Mouse (Mus musculus) stomach, postnatal 0 days (tissue): ENCODE results near the gene Lclat1. TPM values are rescaled to one million over a fixed set of nuclear protein-coding genes. Genes with fewer than 3 reads are reported as not detected.

Experiments used
- ATAC-seq: fragments of 200-750 bp; cut with Nextera tagmentation; 2 replicates; pipeline ENCODE4 v1.8.0; 2017; ENCODE audit not compliant: low FRiP score, low TSS enrichment
- DNase-seq: peaks from one replicate; pipeline ENCODE4 v3.0.0-alpha.2; 2016; ENCODE audit warnings: low spot score
- H3K27ac ChIP-seq: fragments of 300-500 bp; sonication (generic); replicated peaks from 2 replicates; pipeline ENCODE4 v1.5.1; 2014; ENCODE audit warnings: mild to moderate bottlenecking, control low read depth
- H3K27me3 ChIP-seq: fragments of 300-500 bp; sonication (generic); 2 replicates; pipeline ENCODE4 v1.6.1; 2014; ENCODE audit warnings: low read length; ENCODE audit not compliant: control insufficient read depth, insufficient read depth
- H3K36me3 ChIP-seq: fragments of 300-500 bp; sonication (generic); 2 replicates; pipeline ENCODE4 v1.6.1; 2014; ENCODE audit warnings: low read length, mixed read lengths; ENCODE audit not compliant: control insufficient read depth, insufficient read depth
- H3K4me1 ChIP-seq: fragments of 300-500 bp; sonication (generic); replicated peaks from 2 replicates; pipeline ENCODE4 v1.6.1; 2014; ENCODE audit warnings: antibody characterized with exemption; ENCODE audit not compliant: control insufficient read depth, insufficient read depth
- H3K4me2 ChIP-seq: fragments of 300-500 bp; sonication (generic); replicated peaks from 2 replicates; pipeline ENCODE4 v1.6.1; 2014; ENCODE audit warnings: low read depth, mild to moderate bottlenecking, control low read depth, moderate library complexity
- H3K4me3 ChIP-seq: fragments of 300-500 bp; sonication (generic); 2 replicates; pipeline ENCODE4 v1.5.1; 2014; ENCODE audit warnings: low read depth, low read length, control low read depth
- H3K9ac ChIP-seq: fragments of 300-500 bp; sonication (generic); 2 replicates; pipeline ENCODE4 v1.6.1; 2014; ENCODE audit warnings: mild to moderate bottlenecking, low read length, control low read depth, mixed read lengths
- H3K9me3 ChIP-seq: fragments of 300-500 bp; sonication (generic); 2 replicates; pipeline ENCODE4 v1.6.1; 2016; ENCODE audit warnings: low read length; ENCODE audit not compliant: control insufficient read depth
- CTCF ChIP-seq: IDR thresholded peaks from 2 replicates; pipeline ENCODE4 v1.5.1; 2016; ENCODE audit warnings: antibody characterized with exemption, low read depth, mild to moderate bottlenecking, moderate library complexity
- EP300 ChIP-seq: optimal IDR thresholded peaks from 2 replicates; pipeline ENCODE3; 2016; ENCODE audit warnings: antibody characterized with exemption
- WGBS: fragments of 180-500 bp; shearing (Covaris S2); extraction: QIAGEN DNeasy Blood & Tissue Kit; methylation state at CpG from one replicate; pipeline ENCODE4 v1.1.7; 2014; 5-methylcytosine and 5-hydroxymethylcytosine counted together
- polyA plus RNA-seq: library from polyadenylated mRNA; unstranded; fragments of >200 nt; fragmentation: Nextera tagmentation; extraction: Ambion mirVana; gene quantifications from 2 replicates; pipeline ENCODE4 v1.2.1, GENCODE M21; 2015

Gene Lclat1
- 4.3 and 5.6 TPM in 2 replicates for polyA plus RNA-seq

- Histone ChIP-seq H3K9me3 (no peaks in the 10 kb centered on the region), H3K9ac (peak within 1 kb of the TSS; percentile 89), H3K27me3 (no peaks in the 10 kb centered on the region), H3K27ac (peak within 1 kb of the TSS; percentile 77), H3K4me3 (peak within 1 kb of the TSS; percentile 90), H3K4me1 (peaks cover 2% of the 10 kb centered on the region; the same call in 1 of the 2 replicates), H3K36me3 (no peaks in the 10 kb centered on the region), H3K4me2 (peak within 1 kb of the TSS; percentile 98)
- 7% methylated on average over 51 of the region's 51 CpGs for WGBS
- peak; percentile 95 for DNase-seq
- no peak; the same call in 1 of the 2 replicates for TF ChIP-seq CTCF
- no peak for TF ChIP-seq EP300
- peak; percentile 99 for ATAC-seq
Measured at GRCm38 (mm10) chr17:73107158-73108157, at the start of gene Lclat1. TSS of gene Lclat1 (plus strand) at chr17:73107985.

- Histone ChIP-seq H3K4me2 (no peak overlapping the region), H3K27me3 (no peaks in the 10 kb centered on the region), H3K9me3 (no peaks in the 10 kb centered on the region), H3K9ac (no peak overlapping the region), H3K4me3 (no peak overlapping the region), H3K36me3 (no peaks in the 10 kb centered on the region), H3K27ac (no peak overlapping the region), H3K4me1 (no peaks in the 10 kb centered on the region)
- 56% methylated on average over 5 of the region's 5 CpGs for WGBS
- TF ChIP-seq CTCF (no peak), EP300 (no peak)
- no peak for ATAC-seq
- no peak for DNase-seq
Measured at GRCm38 (mm10) chr17:73058319-73058718, 49.5 kb upstream of the Lclat1 start.

- TF ChIP-seq EP300 = no peak
- no peak for TF ChIP-seq CTCF
- ATAC-seq (peak; percentile 49; the same call in 1 of the 2 replicates), DNase-seq (no peak)
- H3K4me1 ChIP-seq = no peaks in the 10 kb centered on the region
- no peak overlapping the region for H3K4me2 ChIP-seq
- H3K36me3 ChIP-seq = no peaks in the 10 kb centered on the region
- H3K27me3 ChIP-seq = no peaks in the 10 kb centered on the region
- H3K4me3 ChIP-seq = no peak overlapping the region
- no peaks in the 10 kb centered on the region for H3K9me3 ChIP-seq
- H3K27ac ChIP-seq = no peak overlapping the region
- 36% methylated on average over 3 of the region's 3 CpGs for WGBS
- H3K9ac ChIP-seq = no peak overlapping the region
Measured at GRCm38 (mm10) chr17:73060224-73060896, 47.4 kb upstream of the Lclat1 start.

- H3K27me3 ChIP-seq = no peaks in the 10 kb centered on the region
- TF ChIP-seq EP300 (no peak), CTCF (no peak)
Measured at GRCm38 (mm10) chr17:73060897-73061252, 46.9 kb upstream of the Lclat1 start.

GRCm38 (mm10) chr17:73062701-73063100, 45.1 kb upstream of the Lclat1 start:
- Histone ChIP-seq H3K27ac (no peak overlapping the region), H3K4me2 (no peak overlapping the region), H3K9me3 (no peaks in the 10 kb centered on the region), H3K4me3 (no peak overlapping the region), H3K9ac (no peak overlapping the region), H3K4me1 (peaks cover 3% of the 10 kb centered on the region; the same call in 1 of the 2 replicates), H3K36me3 (no peaks in the 10 kb centered on the region), H3K27me3 (no peaks in the 10 kb centered on the region)
- ATAC-seq (no peak), DNase-seq (no peak)
- no peak for TF ChIP-seq CTCF
- TF ChIP-seq EP300 = no peak
- WGBS = 71% methylated on average over 1 of the region's 1 CpGs

More at GRCm38 (mm10) chr17:73060897-73061252, 46.9 kb upstream of the Lclat1 start:
- 36% methylated on average over 8 of the region's 8 CpGs for WGBS
- DNase-seq = no peak
- H3K9me3 ChIP-seq = no peaks in the 10 kb centered on the region
- no peaks in the 10 kb centered on the region for H3K36me3 ChIP-seq
- H3K4me2 ChIP-seq = no peak overlapping the region
- H3K27ac ChIP-seq = no peak overlapping the region
- no peak overlapping the region for H3K4me3 ChIP-seq
- ATAC-seq = 0 out of 2 replicates have a peak, but pooled peaks have one; percentile 21
- no peaks in the 10 kb centered on the region for H3K4me1 ChIP-seq
- H3K9ac ChIP-seq = no peak overlapping the region
